Mouse (Mus musculus): Measurements from ENCODE around the gene Krt42.
"Not testable (repeated sequence)": the region's sequence is repeated elsewhere in the genome, so short reads cannot be mapped to it uniquely, and the experiment has no call there.

Krt42 gene

GRCm38 (mm10) chr11:100269821-100270332 is at the start of gene Krt42:
Gene Krt42 (minus strand): TSS chr11:100269871.
- in situ Hi-C loops (cut with MboI; ENCODE audit: low sequenced_read_pairs): no loop called here

GRCm38 (mm10) chr11:100318529-100319451 is 49.1 kb upstream of the Krt42 start:
- in situ Hi-C loops (cut with MboI; ENCODE audit: low sequenced_read_pairs): no loop called here

GRCm38 (mm10) chr11:100317826-100318380 is 48.2 kb upstream of the Krt42 start:
- in situ Hi-C loops (cut with MboI; ENCODE audit: low sequenced_read_pairs): no loop called here

- in situ Hi-C loops (cut with MboI; ENCODE audit: low sequenced_read_pairs): no loop called here
Observed at GRCm38 (mm10) chr11:100315439-100315838, 45.8 kb upstream of the Krt42 start.

- in situ Hi-C loops (cut with MboI; ENCODE audit: low sequenced_read_pairs): no loop called here
Observed at GRCm38 (mm10) chr11:100313424-100313823, 43.8 kb upstream of the Krt42 start.

GRCm38 (mm10) chr11:100312096-100312679 is 42.5 kb upstream of the Krt42 start:
- in situ Hi-C loops (cut with MboI; ENCODE audit: low sequenced_read_pairs): no loop called here

- in situ Hi-C loops (cut with MboI; ENCODE audit: low sequenced_read_pairs): no loop called here
Observed at GRCm38 (mm10) chr11:100311656-100312055, 42.0 kb upstream of the Krt42 start.

GRCm38 (mm10) chr11:100308672-100309071 is 39.0 kb upstream of the Krt42 start:
- in situ Hi-C loops (cut with MboI; ENCODE audit: low sequenced_read_pairs): not testable (repeated sequence)

GRCm38 (mm10) chr11:100307900-100308299 is 38.2 kb upstream of the Krt42 start:
- in situ Hi-C loops (cut with MboI; ENCODE audit: low sequenced_read_pairs): no loop called here

GRCm38 (mm10) chr11:100301292-100301691 is 31.6 kb upstream of the Krt42 start:
- in situ Hi-C loops (cut with MboI; ENCODE audit: low sequenced_read_pairs): no loop called here

GRCm38 (mm10) chr11:100300293-100300692 is 30.6 kb upstream of the Krt42 start:
- in situ Hi-C loops (cut with MboI; ENCODE audit: low sequenced_read_pairs): no loop called here

- in situ Hi-C loops (cut with MboI; ENCODE audit: low sequenced_read_pairs): loop anchor here (10.0 to 25.0 kb wide), 2 partner anchors 111 to 834 kb away; partner anchors contain the start of gene Krt9
Observed at GRCm38 (mm10) chr11:100298274-100299036, 28.8 kb upstream of the Krt42 start.

- in situ Hi-C loops (cut with MboI; ENCODE audit: low sequenced_read_pairs): loop anchor here (10.0 to 25.0 kb wide), 2 partner anchors 110 to 833 kb away; partner anchors contain the start of gene Krt9
Observed at GRCm38 (mm10) chr11:100297801-100298200, 28.1 kb upstream of the Krt42 start.

GRCm38 (mm10) chr11:100295308-100295707 is 25.6 kb upstream of the Krt42 start:
- in situ Hi-C loops (cut with MboI; ENCODE audit: low sequenced_read_pairs): loop anchor here (10.0 to 25.0 kb wide), 2 partner anchors 108 to 831 kb away; partner anchors contain the start of gene Krt9

GRCm38 (mm10) chr11:100292884-100293283 is 23.2 kb upstream of the Krt42 start:
- in situ Hi-C loops (cut with MboI; ENCODE audit: low sequenced_read_pairs): loop anchor here (10.0 to 25.0 kb wide), 2 partner anchors 106 to 828 kb away; partner anchors contain the start of gene Krt9

GRCm38 (mm10) chr11:100290235-100290634 is 20.6 kb upstream of the Krt42 start:
- in situ Hi-C loops (cut with MboI; ENCODE audit: low sequenced_read_pairs): loop anchor here (10.0 to 25.0 kb wide), 2 partner anchors 103 to 825 kb away; partner anchors contain the start of gene Krt9

- in situ Hi-C loops (cut with MboI; ENCODE audit: low sequenced_read_pairs): loop anchor here (25.0 kb wide), 1 partner anchor 102 kb away; the partner anchor contains the start of gene Krt9
Observed at GRCm38 (mm10) chr11:100288942-100289341, 19.3 kb upstream of the Krt42 start.

- in situ Hi-C loops (cut with MboI; ENCODE audit: low sequenced_read_pairs): loop anchor here (25.0 kb wide), 1 partner anchor 100 kb away; the partner anchor contains the start of gene Krt9
Observed at GRCm38 (mm10) chr11:100287024-100287423, 17.4 kb upstream of the Krt42 start.

- in situ Hi-C loops (cut with MboI; ENCODE audit: low sequenced_read_pairs): loop anchor here (25.0 kb wide), 1 partner anchor 98 kb away; the partner anchor contains the start of gene Krt9
Observed at GRCm38 (mm10) chr11:100284988-100285387, 15.3 kb upstream of the Krt42 start.

GRCm38 (mm10) chr11:100282549-100282948 is 12.9 kb upstream of the Krt42 start:
- in situ Hi-C loops (cut with MboI; ENCODE audit: low sequenced_read_pairs): loop anchor here (25.0 kb wide), 1 partner anchor 95 kb away; the partner anchor contains the start of gene Krt9
